13 mouse cellular contexts compared by ENCODE assay signal in genomic region chr1:20868036-20868435, GRCm38 (mm10). TPM values are rescaled to one million over a fixed set of nuclear protein-coding genes. Genes with fewer than 3 reads are reported as not detected.
DNase-seq lines count a peak whose midpoint lies in the region; ATAC-seq and TF ChIP-seq lines count a peak whose summit lies in the region.
"Had no signal": no experiment of that assay in that cellular context is flagged by ENCODE, and none has a peak within 500 bp of the region (broad histone marks: within the 10 kb centered on the region; RNA-seq: fewer than 3 reads in every experiment).

No protein-coding gene starts in this region.

- H3K4me3 ChIP-seq in stomach, embryonic 14.5 days (ENCODE audit: low read depth, low read length): no peak overlapping the region
- H3K4me3 ChIP-seq in stomach, postnatal 0 days (ENCODE audit: low read depth, low read length): no peak overlapping the region
- H3K4me3 ChIP-seq in forebrain, embryonic 16.5 days (replicated peaks; ENCODE audit: low read length): no peak overlapping the region
- H3K4me3 ChIP-seq in midbrain, embryonic 10.5 days: no peak overlapping the region
- H3K4me3 ChIP-seq in neural tube, embryonic 15.5 days (replicated peaks): no peak overlapping the region
- H3K4me3 ChIP-seq: limb, embryonic 13.5 days; lung, embryonic 15.5 days had no signal

- no peaks in the 10 kb centered on the region for H3K36me3 ChIP-seq in stomach, embryonic 14.5 days (ENCODE audit: control insufficient read depth, insufficient read depth, low read length)
- no peaks in the 10 kb centered on the region for H3K36me3 ChIP-seq in stomach, postnatal 0 days (ENCODE audit: control insufficient read depth, insufficient read depth, low read length)
- no peaks in the 10 kb centered on the region for H3K36me3 ChIP-seq in forebrain, embryonic 16.5 days (ENCODE audit: control insufficient read depth, insufficient read depth)
- no peaks in the 10 kb centered on the region for H3K36me3 ChIP-seq in midbrain, embryonic 10.5 days
- no peaks in the 10 kb centered on the region for H3K36me3 ChIP-seq in neural tube, embryonic 15.5 days
- H3K36me3 ChIP-seq: limb, embryonic 13.5 days; lung, embryonic 15.5 days had no signal

- H3K4me2 ChIP-seq in stomach, embryonic 14.5 days (replicated peaks; ENCODE audit: low read depth, low read length): no peak overlapping the region
- no peak overlapping the region for H3K4me2 ChIP-seq in stomach, postnatal 0 days (replicated peaks; ENCODE audit: low read depth)
- H3K4me2 ChIP-seq in forebrain, embryonic 16.5 days (ENCODE audit: low read length): no peak overlapping the region
- no peak overlapping the region for H3K4me2 ChIP-seq in neural tube, embryonic 15.5 days
- H3K4me2 ChIP-seq: limb, embryonic 13.5 days; lung, embryonic 15.5 days had no signal

- H3K27me3 ChIP-seq in stomach, embryonic 14.5 days (ENCODE audit: control insufficient read depth, insufficient read depth, low read length): no peaks in the 10 kb centered on the region
- H3K27me3 ChIP-seq in stomach, postnatal 0 days (ENCODE audit: control insufficient read depth, insufficient read depth, low read length): no peaks in the 10 kb centered on the region
- no peaks in the 10 kb centered on the region for H3K27me3 ChIP-seq in forebrain, embryonic 16.5 days (replicated peaks; ENCODE audit: control insufficient read depth, insufficient read depth, low read length)
- no peaks in the 10 kb centered on the region for H3K27me3 ChIP-seq in midbrain, embryonic 10.5 days (ENCODE audit: low read depth, poor library complexity, severe bottlenecking)
- H3K27me3 ChIP-seq in neural tube, embryonic 15.5 days (replicated peaks): no peaks in the 10 kb centered on the region
- H3K27me3 ChIP-seq: limb, embryonic 13.5 days; lung, embryonic 15.5 days had no signal

- DNase-seq in stomach, postnatal 0 days (ENCODE audit: low spot score): no peak
- no peak for DNase-seq in midbrain, embryonic 10.5 days (ENCODE audit: low spot score)
- DNase-seq in thymus, postnatal 10 days (ENCODE audit: low spot score in 2 of 2): no peak
- no peak for DNase-seq in heart, postnatal 14 days
- DNase-seq in heart, postnatal 4 days: no peak
- DNase-seq: gastrocnemius, postnatal 14 days; kidney, postnatal 14 days; right cerebral cortex, postnatal 14 days had no signal

- no peak for ATAC-seq in stomach, embryonic 14.5 days (ENCODE audit: insufficient number of reproducible peaks, insufficient read depth, low FRiP score, low read depth)
- no peak for ATAC-seq in stomach, postnatal 0 days (ENCODE audit: low FRiP score, low TSS enrichment)
- ATAC-seq in forebrain, embryonic 16.5 days: peak; percentile 24
- ATAC-seq in neural tube, embryonic 15.5 days (ENCODE audit: low FRiP score): peak; percentile 51; the same call in 1 of the 2 replicates

- peak overlapping the region; percentile 29; the same call in 1 of the 2 replicates for H3K27ac ChIP-seq in stomach, embryonic 14.5 days (ENCODE audit: low read length)
- no peak overlapping the region for H3K27ac ChIP-seq in stomach, postnatal 0 days (replicated peaks)
- H3K27ac ChIP-seq in forebrain, embryonic 16.5 days (ENCODE audit: low read length): no peak overlapping the region
- peak overlapping the region; percentile 85 for H3K27ac ChIP-seq in midbrain, embryonic 10.5 days (replicated peaks)
- peak overlapping the region; percentile 48; the same call in 1 of the 2 replicates for H3K27ac ChIP-seq in neural tube, embryonic 15.5 days (replicated peaks)
- H3K27ac ChIP-seq: limb, embryonic 13.5 days; lung, embryonic 15.5 days had no signal

- TF ChIP-seq CTCF in stomach, postnatal 0 days (IDR thresholded peaks at IDR 0.05; ENCODE audit: low read depth): no peak

- no peak for TF ChIP-seq EP300 in stomach, postnatal 0 days (optimal IDR thresholded peaks at IDR 0.05)

- H3K4me1 ChIP-seq in stomach, embryonic 14.5 days (ENCODE audit: control insufficient read depth, insufficient read depth, low read length): no peaks in the 10 kb centered on the region
- H3K4me1 ChIP-seq in stomach, postnatal 0 days (replicated peaks; ENCODE audit: control insufficient read depth, insufficient read depth): no peaks in the 10 kb centered on the region
- H3K4me1 ChIP-seq in forebrain, embryonic 16.5 days (replicated peaks; ENCODE audit: control insufficient read depth, insufficient read depth, low read length): peaks cover 6% of the 10 kb centered on the region
- peaks cover 22% of the 10 kb centered on the region for H3K4me1 ChIP-seq in midbrain, embryonic 10.5 days
- H3K4me1 ChIP-seq in neural tube, embryonic 15.5 days: peaks cover 8% of the 10 kb centered on the region; the same call in 1 of the 2 replicates
- H3K4me1 ChIP-seq: limb, embryonic 13.5 days had no signal

- intact Hi-C loops in heart, postnatal 14 days (cut with DNase I): no loop called here

- H3K9ac ChIP-seq in stomach, embryonic 14.5 days (replicated peaks; ENCODE audit: low read depth, low read length): no peak overlapping the region
- H3K9ac ChIP-seq in stomach, postnatal 0 days (ENCODE audit: low read length): no peak overlapping the region
- H3K9ac ChIP-seq in forebrain, embryonic 16.5 days (replicated peaks; ENCODE audit: low read depth, low read length): no peak overlapping the region
- no peak overlapping the region for H3K9ac ChIP-seq in neural tube, embryonic 15.5 days (replicated peaks)
- H3K9ac ChIP-seq: limb, embryonic 13.5 days; lung, embryonic 15.5 days had no signal

- no peaks in the 10 kb centered on the region for H3K9me3 ChIP-seq in stomach, embryonic 14.5 days (ENCODE audit: control insufficient read depth, low read depth, low read length)
- no peaks in the 10 kb centered on the region for H3K9me3 ChIP-seq in stomach, postnatal 0 days (ENCODE audit: control insufficient read depth, low read length)
- H3K9me3 ChIP-seq in forebrain, embryonic 16.5 days (ENCODE audit: control insufficient read depth, low read length): no peaks in the 10 kb centered on the region
- H3K9me3 ChIP-seq in midbrain, embryonic 10.5 days (replicated peaks): no peaks in the 10 kb centered on the region
- H3K9me3 ChIP-seq in neural tube, embryonic 15.5 days (replicated peaks): no peaks in the 10 kb centered on the region
- H3K9me3 ChIP-seq: limb, embryonic 13.5 days; lung, embryonic 15.5 days had no signal

- 70% methylated on average over 9 of the region's 9 CpGs for WGBS in stomach, embryonic 14.5 days
- WGBS in stomach, postnatal 0 days: 79% methylated on average over 9 of the region's 9 CpGs
- 18% methylated on average over 9 of the region's 9 CpGs for WGBS in forebrain, embryonic 16.5 days
- 39% methylated on average over 9 of the region's 9 CpGs for WGBS in midbrain, embryonic 10.5 days
- WGBS in neural tube, embryonic 15.5 days: 16% methylated on average over 9 of the region's 9 CpGs

RNA-seq across cellular contexts. Expression of gene Paqr8, which starts 22.4 kb away (rescaled TPM):
- polyA plus RNA-seq in stomach, embryonic 14.5 days (2014; fragmentation: Nextera tagmentation; extraction: Ambion mirVana): 14.7 and 16.9 TPM in 2 replicates
- 10.5 and 12.1 TPM in 2 replicates for polyA plus RNA-seq in stomach, postnatal 0 days (2015; fragmentation: Nextera tagmentation; extraction: Ambion mirVana)
- polyA plus RNA-seq in forebrain, embryonic 16.5 days (2015; fragmentation: Nextera tagmentation; extraction: Ambion mirVana): 23.8 and 26.4 TPM in 2 replicates
- 5.3 and 6.4 TPM in 2 replicates for polyA plus RNA-seq in midbrain, embryonic 10.5 days (2016; fragmentation: Nextera tagmentation; extraction: Ambion mirVana)
- 22.4 and 25.8 TPM in 2 replicates for polyA plus RNA-seq in neural tube, embryonic 15.5 days (2015; fragmentation: Nextera tagmentation; extraction: Ambion mirVana)
- total RNA-seq in heart, postnatal 14 days (2021): 1 to 10 TPM; 2.4 to 3.6 TPM
- total RNA-seq in heart, postnatal 4 days (2021): 1 to 10 TPM; 2.4 TPM

RNA-seq across cellular contexts. Expression of gene Mcm3, which starts 47.9 kb away (rescaled TPM):
- polyA plus RNA-seq in stomach, embryonic 14.5 days (2014; fragmentation: Nextera tagmentation; extraction: Ambion mirVana): 140 TPM in 2 replicates
- polyA plus RNA-seq in stomach, postnatal 0 days (2015; fragmentation: Nextera tagmentation; extraction: Ambion mirVana): 31.2 and 33.1 TPM in 2 replicates
- 48.3 and 51.7 TPM in 2 replicates for polyA plus RNA-seq in forebrain, embryonic 16.5 days (2015; fragmentation: Nextera tagmentation; extraction: Ambion mirVana)
- 269 and 296 TPM in 2 replicates for polyA plus RNA-seq in midbrain, embryonic 10.5 days (2016; fragmentation: Nextera tagmentation; extraction: Ambion mirVana)
- 14.2 and 47.0 TPM in 2 replicates for polyA plus RNA-seq in neural tube, embryonic 15.5 days (2015; fragmentation: Nextera tagmentation; extraction: Ambion mirVana)
- 10 to 100 TPM in 1 of 2 experiments, 1 to 10 TPM in 1; 6.6 to 11.4 TPM for total RNA-seq in heart, postnatal 14 days (2021)
- total RNA-seq in heart, postnatal 4 days (2021): 10 to 100 TPM; 63.0 to 63.7 TPM

Comparison
In these comparisons a context has a peak if more than half of its experiments do, and no peak if none do; other contexts are left out.
1. H3K27ac ChIP-seq: peak in stomach, embryonic 14.5 days (single experiment), midbrain, embryonic 10.5 days (single experiment) and neural tube, embryonic 15.5 days (single experiment); none in stomach, postnatal 0 days (single experiment) and forebrain, embryonic 16.5 days (single experiment).
2. ATAC-seq: peak in forebrain, embryonic 16.5 days (single experiment) and neural tube, embryonic 15.5 days (single experiment); none in stomach, embryonic 14.5 days (single experiment) and stomach, postnatal 0 days (single experiment).